Mouse (Mus musculus): Measurements from ENCODE around the gene Lyrm1. TPM values are rescaled to one million over a fixed set of nuclear protein-coding genes. Genes with fewer than 3 reads are reported as not detected.

The Lyrm1 gene
- polyA plus RNA-seq, 1 experiment from 2014 or later, result 9.6 TPM

GRCm38 (mm10) chr7:119860116-119860515 lies 35.5 kb upstream of the Lyrm1 start:
- Histone ChIP-seq H3K27me3 (ENCODE audit: control insufficient read depth, insufficient read depth, low read length) (no peaks in the 10 kb centered on the region), H3K9me3 (replicated peaks; ENCODE audit: control insufficient read depth, low read length) (no peaks in the 10 kb centered on the region), H3K27ac (ENCODE audit: low read length) (peak overlapping the region; percentile 9; the same call in 1 of the 2 replicates), H3K4me2 (ENCODE audit: low read depth, low read length) (no peak overlapping the region), H3K9ac (ENCODE audit: low read length) (no peak overlapping the region), H3K36me3 (ENCODE audit: control insufficient read depth, insufficient read depth, low read length) (0 out of 2 replicates have a peak, but pooled peaks cover 2% of the 10 kb centered on the region), H3K4me3 (replicated peaks; ENCODE audit: low read length) (no peak overlapping the region), H3K4me1 (ENCODE audit: control insufficient read depth, insufficient read depth, low read length) (peaks cover 16% of the 10 kb centered on the region)
- ATAC-seq (ENCODE audit: insufficient read depth, low FRiP score), result no peak
- 79% methylated on average over 3 of the region's 3 CpGs for WGBS

- Histone ChIP-seq H3K4me2 (ENCODE audit: low read depth, low read length) (no peak overlapping the region), H3K9me3 (replicated peaks; ENCODE audit: control insufficient read depth, low read length) (no peaks in the 10 kb centered on the region), H3K4me3 (replicated peaks; ENCODE audit: low read length) (no peak overlapping the region), H3K36me3 (ENCODE audit: control insufficient read depth, insufficient read depth, low read length) (0 out of 2 replicates have a peak, but pooled peaks cover 2% of the 10 kb centered on the region), H3K4me1 (ENCODE audit: control insufficient read depth, insufficient read depth, low read length) (peaks cover 16% of the 10 kb centered on the region), H3K27me3 (ENCODE audit: control insufficient read depth, insufficient read depth, low read length) (no peaks in the 10 kb centered on the region), H3K9ac (ENCODE audit: low read length) (no peak overlapping the region), H3K27ac (ENCODE audit: low read length) (peak overlapping the region; percentile 9; the same call in 1 of the 2 replicates)
- peak; percentile 61; the same call in 1 of the 2 replicates for ATAC-seq (ENCODE audit: insufficient read depth, low FRiP score)
- 72% methylated on average over 2 of the region's 2 CpGs for WGBS
These were observed 35.1 kb upstream of the Lyrm1 start for GRCm38 (mm10) chr7:119860554-119860953.

DNA sequence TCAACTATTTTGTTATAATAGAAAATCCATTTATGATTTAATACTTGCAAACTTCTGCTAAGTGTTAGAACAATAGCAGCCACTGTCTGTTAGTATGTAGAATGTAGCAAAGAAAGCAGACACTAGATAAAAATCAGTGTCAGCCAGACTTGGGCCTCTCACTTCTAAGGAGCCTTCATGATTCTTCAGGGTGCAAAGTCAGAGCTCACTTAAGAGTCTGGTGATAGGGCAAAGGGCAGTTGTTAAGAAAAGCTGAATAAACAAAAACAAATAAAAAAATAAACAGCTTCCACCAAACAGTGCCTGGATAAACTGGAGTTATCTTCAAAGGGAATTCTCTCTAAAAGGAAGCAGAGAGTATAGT lies 34.7 kb upstream of the Lyrm1 start:
- ATAC-seq (ENCODE audit: insufficient read depth, low FRiP score), result no peak
- Histone ChIP-seq H3K27me3 (ENCODE audit: control insufficient read depth, insufficient read depth, low read length) (no peaks in the 10 kb centered on the region), H3K36me3 (ENCODE audit: control insufficient read depth, insufficient read depth, low read length) (no peaks in the 10 kb centered on the region), H3K9ac (ENCODE audit: low read length) (no peak overlapping the region), H3K4me3 (replicated peaks; ENCODE audit: low read length) (no peak overlapping the region), H3K27ac (ENCODE audit: low read length) (peak overlapping the region; percentile 92), H3K4me2 (ENCODE audit: low read depth, low read length) (peak overlapping the region; percentile 36; the same call in 1 of the 2 replicates), H3K9me3 (replicated peaks; ENCODE audit: control insufficient read depth, low read length) (no peaks in the 10 kb centered on the region), H3K4me1 (ENCODE audit: control insufficient read depth, insufficient read depth, low read length) (peaks cover 16% of the 10 kb centered on the region)

DNA sequence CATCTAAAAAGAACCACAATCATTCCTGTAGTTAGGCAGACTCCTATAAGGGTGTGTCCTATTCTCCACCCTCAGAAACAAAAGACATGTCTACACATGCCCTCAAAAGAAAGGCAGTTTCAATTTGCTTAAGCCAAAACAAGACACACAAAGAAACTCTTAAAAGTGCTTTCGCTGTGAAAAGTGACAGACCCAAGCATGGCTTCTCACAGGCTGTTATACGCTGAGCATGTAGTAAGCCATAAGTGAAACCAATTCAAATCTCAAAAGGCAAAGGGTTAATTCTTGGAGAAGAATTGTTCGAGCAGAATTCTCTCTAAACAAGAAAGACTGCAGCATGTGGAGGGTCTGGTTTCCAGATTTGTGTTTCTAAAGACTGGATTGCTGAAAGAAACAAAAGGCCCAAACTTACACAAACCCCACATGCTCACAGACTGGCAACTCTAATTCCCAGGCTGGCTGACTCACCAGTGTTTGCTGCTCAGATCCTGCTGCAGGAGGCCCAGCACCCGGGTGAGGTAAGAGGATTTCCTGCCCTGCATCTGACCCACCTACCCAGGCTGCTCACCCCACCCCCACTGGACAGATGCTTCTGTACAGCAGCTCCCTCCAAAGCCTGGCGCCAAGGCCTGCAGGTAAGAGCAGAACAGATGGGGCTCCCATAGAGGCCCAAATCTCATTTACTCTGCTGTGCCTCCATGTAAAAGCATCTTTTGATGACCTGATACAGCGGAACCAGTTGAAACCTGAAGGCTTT lies 34.1 kb upstream of the Lyrm1 start:
- Histone ChIP-seq H3K27me3 (ENCODE audit: control insufficient read depth, insufficient read depth, low read length) (no peaks in the 10 kb centered on the region), H3K4me2 (ENCODE audit: low read depth, low read length) (peak overlapping the region; percentile 36; the same call in 1 of the 2 replicates), H3K36me3 (ENCODE audit: control insufficient read depth, insufficient read depth, low read length) (no peaks in the 10 kb centered on the region), H3K9me3 (replicated peaks; ENCODE audit: control insufficient read depth, low read length) (no peaks in the 10 kb centered on the region), H3K4me3 (replicated peaks; ENCODE audit: low read length) (0 out of 2 replicates have a peak overlapping the region, but pooled peaks have one; percentile 6), H3K4me1 (ENCODE audit: control insufficient read depth, insufficient read depth, low read length) (peaks cover 16% of the 10 kb centered on the region), H3K27ac (ENCODE audit: low read length) (peak overlapping the region; percentile 92), H3K9ac (ENCODE audit: low read length) (peak overlapping the region; percentile 51)
- peak; percentile 88 for ATAC-seq (ENCODE audit: insufficient read depth, low FRiP score)
- 26% methylated on average over 6 of the region's 6 CpGs for WGBS

DNA sequence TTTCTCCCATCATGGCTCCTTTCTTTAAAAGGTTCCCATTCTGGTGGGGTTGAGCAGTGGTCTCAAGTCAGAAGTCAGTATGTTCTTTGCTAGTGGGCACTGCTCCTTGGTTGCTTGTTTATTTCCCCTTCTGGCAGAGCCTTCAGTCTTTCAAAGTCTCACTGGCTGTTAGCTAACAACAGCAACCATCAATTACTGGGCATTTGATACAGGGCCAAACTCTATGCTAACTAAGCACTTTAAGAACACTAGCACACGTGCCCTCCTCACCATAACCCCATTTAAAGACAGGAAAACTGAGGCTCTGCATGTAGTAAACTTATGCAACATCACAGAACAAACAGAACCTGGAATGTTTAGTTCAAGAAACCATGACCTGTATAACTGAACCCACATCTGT lies 33.5 kb upstream of the Lyrm1 start:
- H3K27ac ChIP-seq (ENCODE audit: low read length), result peak overlapping the region; percentile 92
- peak overlapping the region; percentile 36; the same call in 1 of the 2 replicates for H3K4me2 ChIP-seq (ENCODE audit: low read depth, low read length)
- no peaks in the 10 kb centered on the region for H3K27me3 ChIP-seq (ENCODE audit: control insufficient read depth, insufficient read depth, low read length)
- no peaks in the 10 kb centered on the region for H3K9me3 ChIP-seq (replicated peaks; ENCODE audit: control insufficient read depth, low read length)
- H3K4me3 ChIP-seq (replicated peaks; ENCODE audit: low read length), result no peak overlapping the region
- WGBS, result 38% methylated on average over 1 of the region's 1 CpGs
- no peaks in the 10 kb centered on the region for H3K36me3 ChIP-seq (ENCODE audit: control insufficient read depth, insufficient read depth, low read length)
- ATAC-seq (ENCODE audit: insufficient read depth, low FRiP score), result no peak
- H3K4me1 ChIP-seq (ENCODE audit: control insufficient read depth, insufficient read depth, low read length), result peaks cover 16% of the 10 kb centered on the region
- H3K9ac ChIP-seq (ENCODE audit: low read length), result peak overlapping the region; percentile 51; the same call in 1 of the 2 replicates

GRCm38 (mm10) chr7:119864500-119864899 lies 31.2 kb upstream of the Lyrm1 start:
- 74% methylated on average over 5 of the region's 5 CpGs for WGBS
- Histone ChIP-seq H3K9ac (ENCODE audit: low read length) (no peak overlapping the region), H3K27ac (ENCODE audit: low read length) (no peak overlapping the region), H3K4me1 (ENCODE audit: control insufficient read depth, insufficient read depth, low read length) (peaks cover 16% of the 10 kb centered on the region), H3K9me3 (replicated peaks; ENCODE audit: control insufficient read depth, low read length) (no peaks in the 10 kb centered on the region), H3K4me3 (replicated peaks; ENCODE audit: low read length) (no peak overlapping the region), H3K4me2 (ENCODE audit: low read depth, low read length) (no peak overlapping the region), H3K27me3 (ENCODE audit: control insufficient read depth, insufficient read depth, low read length) (no peaks in the 10 kb centered on the region), H3K36me3 (ENCODE audit: control insufficient read depth, insufficient read depth, low read length) (no peaks in the 10 kb centered on the region)
- ATAC-seq (ENCODE audit: insufficient read depth, low FRiP score), result no peak

- Histone ChIP-seq H3K4me2 (ENCODE audit: low read depth, low read length) (no peak overlapping the region), H3K27me3 (ENCODE audit: control insufficient read depth, insufficient read depth, low read length) (no peaks in the 10 kb centered on the region), H3K9ac (ENCODE audit: low read length) (no peak overlapping the region), H3K4me3 (replicated peaks; ENCODE audit: low read length) (no peak overlapping the region), H3K4me1 (ENCODE audit: control insufficient read depth, insufficient read depth, low read length) (peaks cover 13% of the 10 kb centered on the region), H3K36me3 (ENCODE audit: control insufficient read depth, insufficient read depth, low read length) (no peaks in the 10 kb centered on the region), H3K9me3 (replicated peaks; ENCODE audit: control insufficient read depth, low read length) (no peaks in the 10 kb centered on the region), H3K27ac (ENCODE audit: low read length) (no peak overlapping the region)
- no peak for ATAC-seq (ENCODE audit: insufficient read depth, low FRiP score)
- 41% methylated on average over 1 of the region's 1 CpGs for WGBS
These were observed 29.5 kb upstream of the Lyrm1 start for GRCm38 (mm10) chr7:119866136-119866535.

DNA sequence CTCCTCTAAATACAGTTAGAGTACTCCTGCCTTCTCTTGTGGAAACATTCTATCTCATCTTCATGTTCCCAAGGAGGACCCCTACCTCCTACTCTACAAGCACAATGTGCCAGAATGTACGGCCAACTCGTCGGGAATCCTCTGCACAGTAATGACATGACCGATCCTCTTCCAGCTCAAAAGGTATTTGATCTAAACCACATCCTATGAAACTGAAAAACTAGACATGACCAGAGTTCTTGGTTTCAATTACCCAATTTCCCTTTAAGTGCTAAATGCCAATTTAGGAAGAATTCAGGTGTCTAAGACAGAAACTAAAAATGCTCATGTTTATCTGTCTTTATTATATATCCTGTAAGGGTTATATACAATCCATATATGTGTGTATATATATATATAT lies 23.5 kb upstream of the Lyrm1 start:
- Histone ChIP-seq H3K4me3 (replicated peaks; ENCODE audit: low read length) (no peak overlapping the region), H3K27me3 (ENCODE audit: control insufficient read depth, insufficient read depth, low read length) (no peaks in the 10 kb centered on the region), H3K9me3 (replicated peaks; ENCODE audit: control insufficient read depth, low read length) (no peaks in the 10 kb centered on the region), H3K9ac (ENCODE audit: low read length) (no peak overlapping the region), H3K4me2 (ENCODE audit: low read depth, low read length) (no peak overlapping the region), H3K27ac (ENCODE audit: low read length) (no peak overlapping the region), H3K36me3 (ENCODE audit: control insufficient read depth, insufficient read depth, low read length) (no peaks in the 10 kb centered on the region), H3K4me1 (ENCODE audit: control insufficient read depth, insufficient read depth, low read length) (no peaks in the 10 kb centered on the region)
- 93% methylated on average over 4 of the region's 4 CpGs for WGBS
- no peak for ATAC-seq (ENCODE audit: insufficient read depth, low FRiP score)

GRCm38 (mm10) chr7:119873050-119873449 lies 22.6 kb upstream of the Lyrm1 start:
- no peak overlapping the region for H3K27ac ChIP-seq (ENCODE audit: low read length)
- H3K4me1 ChIP-seq (ENCODE audit: control insufficient read depth, insufficient read depth, low read length), result no peaks in the 10 kb centered on the region
- H3K9me3 ChIP-seq (replicated peaks; ENCODE audit: control insufficient read depth, low read length), result no peaks in the 10 kb centered on the region
- no peaks in the 10 kb centered on the region for H3K27me3 ChIP-seq (ENCODE audit: control insufficient read depth, insufficient read depth, low read length)
- no peak overlapping the region for H3K4me3 ChIP-seq (replicated peaks; ENCODE audit: low read length)
- no peak overlapping the region for H3K9ac ChIP-seq (ENCODE audit: low read length)
- no peaks in the 10 kb centered on the region for H3K36me3 ChIP-seq (ENCODE audit: control insufficient read depth, insufficient read depth, low read length)
- ATAC-seq (ENCODE audit: insufficient read depth, low FRiP score), result no peak
- H3K4me2 ChIP-seq (ENCODE audit: low read depth, low read length), result no peak overlapping the region
- WGBS, result 60% methylated on average over 2 of the region's 2 CpGs
